Mouse (Mus musculus) embryonic facial prominence, embryonic 10.5 days (tissue): ENCODE measurements around the gene Vtcn1. TPM values are rescaled to one million over a fixed set of nuclear protein-coding genes. Genes with fewer than 3 reads are reported as not detected.

Experiments used
- DNase-seq: peaks from one replicate; pipeline ENCODE4 v3.0.0-alpha.2; 2017; ENCODE audit warnings: low spot score
- H3K27ac ChIP-seq: fragments of 300-500 bp; sonication (generic); replicated peaks from 2 replicates; pipeline ENCODE4 v1.5.1; 2016; ENCODE audit warnings: mild to moderate bottlenecking
- H3K27me3 ChIP-seq: fragments of 300-500 bp; sonication (generic); replicated peaks from 2 replicates; pipeline ENCODE4 v1.6.1; 2016; ENCODE audit warnings: low read depth, mild to moderate bottlenecking; ENCODE audit not compliant: poor library complexity, severe bottlenecking
- H3K36me3 ChIP-seq: fragments of 300-500 bp; sonication (generic); replicated peaks from 2 replicates; pipeline ENCODE4 v1.6.1; 2016; ENCODE audit warnings: mild to moderate bottlenecking, moderate library complexity
- H3K4me1 ChIP-seq: fragments of 300-500 bp; sonication (generic); 2 replicates; pipeline ENCODE4 v1.6.1; 2016
- H3K4me3 ChIP-seq: fragments of 300-500 bp; sonication (generic); 2 replicates; pipeline ENCODE4 v1.5.1; 2016; ENCODE audit warnings: mild to moderate bottlenecking, moderate library complexity
- H3K9me3 ChIP-seq: fragments of 300-500 bp; sonication (generic); 2 replicates; pipeline ENCODE4 v1.6.1; 2016; ENCODE audit warnings: mild to moderate bottlenecking
- WGBS: fragments of 180-500 bp; shearing (Covaris S2); methylation state at CpG from one replicate; pipeline ENCODE4 v1.1.7; 2016; 5-methylcytosine and 5-hydroxymethylcytosine counted together
- polyA plus RNA-seq: library from polyadenylated mRNA; unstranded; fragments of >200 nt; fragmentation: Nextera tagmentation; extraction: Ambion mirVana; gene quantifications from 2 replicates; pipeline ENCODE4 v1.2.1, GENCODE M21; 2016

Vtcn1 gene
- polyA plus RNA-seq, 1 experiment from 2014 or later: not detected

DNA sequence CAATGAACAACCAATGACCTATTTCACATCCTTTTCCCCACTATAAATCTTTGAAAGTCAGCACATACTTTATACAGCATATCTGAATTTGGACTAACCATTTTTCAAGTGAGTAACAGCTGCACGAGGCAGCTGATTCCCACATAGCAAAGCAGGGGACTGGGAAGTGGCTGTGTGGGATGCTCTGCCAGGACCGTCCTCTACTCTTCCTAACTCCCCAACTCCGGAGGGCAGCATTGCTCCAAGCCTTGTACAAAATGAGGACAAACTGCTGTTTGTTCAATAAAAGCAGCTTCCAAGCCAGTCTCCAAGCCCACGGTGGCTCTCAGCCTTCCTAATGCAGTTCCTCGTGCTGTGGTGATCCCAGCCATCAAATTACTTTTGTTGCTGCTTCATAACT is 85.4 kb downstream of the Vtcn1 start:
- Histone ChIP-seq H3K4me3 (no peak overlapping the region), H3K4me1 (peaks cover 14% of the 10 kb centered on the region), H3K27ac (no peak overlapping the region), H3K9me3 (no peaks in the 10 kb centered on the region), H3K27me3 (no peaks in the 10 kb centered on the region), H3K36me3 (no peaks in the 10 kb centered on the region)
- DNase-seq: no peak
- WGBS: 65% methylated on average over 5 of the region's 5 CpGs

DNA sequence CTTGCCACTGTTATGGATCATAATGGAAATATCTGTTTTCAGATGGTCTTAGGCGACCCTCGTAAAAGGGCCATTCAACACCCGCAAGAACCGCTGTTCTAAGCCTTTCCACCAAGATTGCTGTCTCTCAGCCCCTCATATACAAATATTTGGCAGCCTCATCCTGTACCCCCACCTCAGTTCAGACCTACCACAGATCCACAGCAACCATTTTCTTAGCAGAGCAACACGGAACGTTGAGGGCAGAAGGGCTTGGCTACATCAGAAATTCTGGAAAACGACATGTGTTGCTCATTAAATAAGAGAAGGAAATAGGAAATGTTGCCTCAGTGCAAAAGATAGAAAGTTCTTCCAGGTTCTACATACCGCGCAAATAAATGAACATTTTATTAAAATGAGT is 85.8 kb downstream of the Vtcn1 start:
- 82% methylated on average over 9 of the region's 9 CpGs for WGBS
- no peaks in the 10 kb centered on the region for H3K36me3 ChIP-seq
- no peak overlapping the region for H3K27ac ChIP-seq

DNA sequence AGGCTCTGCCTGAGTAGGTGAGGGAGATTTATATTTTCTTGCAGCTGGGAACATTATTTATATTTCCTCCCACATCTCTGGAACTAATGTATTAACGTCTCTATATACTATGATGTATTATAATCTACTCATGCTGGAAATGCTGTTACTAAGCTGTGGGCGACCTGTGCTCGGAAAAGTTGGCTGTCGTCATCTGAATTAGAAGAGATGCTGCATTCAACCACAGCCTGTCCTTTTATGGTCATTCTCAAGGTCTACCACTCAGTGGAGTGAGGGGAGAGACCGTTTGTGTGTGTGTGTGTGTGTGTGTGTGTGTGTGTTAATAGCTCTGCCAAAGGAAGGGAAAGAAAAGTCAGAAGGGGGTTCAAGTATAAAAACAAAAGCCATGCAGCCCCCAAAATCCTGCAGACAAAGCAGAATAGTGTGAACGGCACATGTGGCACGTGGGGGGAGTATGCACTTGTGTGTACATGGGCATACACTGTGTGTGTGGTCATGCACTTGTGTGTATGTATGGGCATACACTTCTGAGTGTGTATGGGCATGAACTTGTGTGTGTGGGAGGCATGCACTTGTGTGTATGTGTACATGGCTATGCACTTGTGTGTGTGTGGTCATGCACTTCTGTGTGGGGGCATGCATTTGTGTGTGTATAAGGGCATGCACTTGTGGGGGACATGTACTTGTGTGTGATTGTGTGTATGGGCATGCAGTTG is 86.4 kb downstream of the Vtcn1 start:
- no peak overlapping the region for H3K4me3 ChIP-seq
- no peaks in the 10 kb centered on the region for H3K36me3 ChIP-seq
- H3K4me1 ChIP-seq: peaks cover 14% of the 10 kb centered on the region
- H3K9me3 ChIP-seq: no peaks in the 10 kb centered on the region
- H3K27me3 ChIP-seq: no peaks in the 10 kb centered on the region
- 78% methylated on average over 7 of the region's 7 CpGs for WGBS
- DNase-seq: no peak
- H3K27ac ChIP-seq: no peak overlapping the region

More for the DNA sequence above, 85.8 kb downstream of the Vtcn1 start:
- no peak overlapping the region for H3K4me3 ChIP-seq
- H3K27me3 ChIP-seq: no peaks in the 10 kb centered on the region
- no peaks in the 10 kb centered on the region for H3K9me3 ChIP-seq
- H3K4me1 ChIP-seq: peaks cover 14% of the 10 kb centered on the region
- no peak for DNase-seq

DNA sequence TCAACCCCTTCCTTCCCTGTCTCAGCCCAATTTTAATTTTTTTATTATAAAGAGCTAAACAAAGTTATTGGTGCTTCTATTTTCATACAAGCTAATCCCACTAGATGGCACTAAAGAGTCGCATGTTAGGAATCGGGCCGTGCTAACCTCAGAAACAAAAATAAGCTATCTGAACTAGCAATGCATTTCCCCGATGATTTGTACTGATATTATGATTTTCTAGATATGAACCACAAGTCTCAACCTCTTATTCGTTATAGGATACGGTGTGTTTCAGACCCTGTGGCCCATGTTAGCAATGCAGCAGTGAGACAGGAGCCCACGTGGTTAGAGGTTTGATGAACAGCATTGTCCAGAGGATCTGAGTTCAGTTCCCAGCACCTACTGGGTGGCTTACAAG is 91.6 kb downstream of the Vtcn1 start:
- Histone ChIP-seq H3K9me3 (no peaks in the 10 kb centered on the region), H3K27me3 (no peaks in the 10 kb centered on the region), H3K4me3 (no peak overlapping the region), H3K4me1 (peaks cover 8% of the 10 kb centered on the region; the same call in 1 of the 2 replicates), H3K27ac (no peak overlapping the region), H3K36me3 (no peaks in the 10 kb centered on the region)
- WGBS: 25% methylated on average over 7 of the region's 7 CpGs
- no peak for DNase-seq

DNA sequence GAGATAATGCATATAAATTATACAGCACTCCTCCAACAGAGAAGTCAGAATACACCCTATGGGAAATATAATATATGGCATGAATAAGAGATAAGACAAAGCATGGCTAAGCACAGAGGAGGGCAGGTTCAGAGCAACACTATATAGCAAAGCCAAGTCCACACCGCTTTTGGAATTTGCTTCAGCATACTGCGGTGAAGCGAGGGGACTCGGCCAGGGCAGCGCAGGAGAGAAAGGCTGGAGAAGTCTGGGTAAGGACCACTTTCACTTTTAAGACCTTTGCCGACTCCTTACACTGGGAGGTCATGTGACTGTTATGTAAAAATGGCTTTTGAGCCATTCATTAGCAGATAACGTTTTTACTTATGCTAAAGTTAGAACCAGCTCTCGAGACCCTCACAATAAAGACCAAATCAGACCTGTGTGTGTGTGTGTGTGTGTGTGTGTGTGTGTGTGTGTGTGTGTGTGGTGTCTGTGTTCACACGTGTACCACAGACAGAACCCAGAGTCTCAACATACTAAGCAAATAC is 95.4 kb downstream of the Vtcn1 start:
- Histone ChIP-seq H3K36me3 (peaks cover 8% of the 10 kb centered on the region), H3K4me1 (peaks cover 32% of the 10 kb centered on the region), H3K27ac (no peak overlapping the region), H3K9me3 (no peaks in the 10 kb centered on the region), H3K4me3 (no peak overlapping the region), H3K27me3 (no peaks in the 10 kb centered on the region)
- 84% methylated on average over 9 of the region's 9 CpGs for WGBS
- DNase-seq: no peak

- WGBS: under 1% methylated on average over 39 of the region's 39 CpGs
- peaks cover 37% of the 10 kb centered on the region for H3K4me1 ChIP-seq
Observed at GRCm38 (mm10) chr3:100921825-100922505, 96.7 kb downstream of the Vtcn1 start, which contains the start of gene Trim45. Trim45 (plus strand) TSS chr3:100922202.

DNA sequence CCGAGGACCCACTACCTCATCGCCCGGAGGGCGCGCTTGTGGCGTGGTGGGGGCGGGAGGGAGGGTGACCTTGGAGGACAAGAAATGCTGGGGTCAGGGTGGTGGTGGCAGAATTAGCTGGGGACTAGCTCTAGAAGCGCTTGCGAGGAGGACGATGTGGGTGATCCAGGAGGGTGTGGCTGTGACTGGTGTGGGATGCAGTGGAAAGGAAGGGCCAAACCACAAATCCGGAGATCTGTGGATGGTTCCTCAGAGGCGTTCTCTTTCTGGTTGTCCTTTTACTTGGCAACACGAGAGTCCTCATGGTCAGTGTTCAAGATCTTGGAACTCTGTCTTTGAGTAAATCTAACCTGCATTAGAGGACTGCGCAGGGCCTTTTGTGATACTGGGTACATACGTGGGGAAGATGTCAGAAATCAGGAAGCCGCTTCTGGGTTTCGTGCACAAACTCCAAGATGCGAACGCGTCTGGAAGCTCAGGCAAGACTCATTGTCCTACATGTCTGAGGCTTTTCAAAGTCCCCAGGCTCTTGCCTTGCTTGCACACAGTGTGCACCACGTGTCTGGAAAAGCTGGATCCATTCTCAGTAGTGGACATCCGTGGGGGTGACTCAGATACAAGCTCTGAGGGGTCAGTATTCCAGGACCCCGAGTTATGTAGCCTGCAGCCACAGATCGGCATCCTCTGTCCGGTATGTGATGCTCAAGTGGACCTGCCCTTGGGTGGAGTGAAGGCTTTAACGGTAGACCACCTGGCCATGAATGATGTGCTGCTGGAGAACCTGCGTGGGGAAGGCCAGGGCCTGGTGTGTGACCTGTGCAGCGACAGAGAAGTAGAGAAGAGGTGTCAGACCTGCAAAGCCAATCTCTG is 97.5 kb downstream of the Vtcn1 start:
- H3K36me3 ChIP-seq: peaks cover 18% of the 10 kb centered on the region
- peak overlapping the region; percentile 95 for H3K27ac ChIP-seq
- peak overlapping the region; percentile 77 for H3K4me3 ChIP-seq
- no peak for DNase-seq
- peaks cover 38% of the 10 kb centered on the region for H3K4me1 ChIP-seq
- 40% methylated on average over 28 of the region's 28 CpGs for WGBS
- no peaks in the 10 kb centered on the region for H3K9me3 ChIP-seq
- H3K27me3 ChIP-seq: no peaks in the 10 kb centered on the region

More at GRCm38 (mm10) chr3:100921825-100922505, 96.7 kb downstream of the Vtcn1 start, which contains the start of gene Trim45:
- Histone ChIP-seq H3K27ac (peak within 1 kb of the TSS; percentile 95), H3K27me3 (no peaks in the 10 kb centered on the region), H3K4me3 (peak within 1 kb of the TSS; percentile 77), H3K9me3 (no peaks in the 10 kb centered on the region), H3K36me3 (peaks cover 14% of the 10 kb centered on the region)
- peak; percentile 98 for DNase-seq

- Histone ChIP-seq H3K4me3 (no peak overlapping the region), H3K27ac (no peak overlapping the region), H3K36me3 (peaks cover 31% of the 10 kb centered on the region), H3K4me1 (peaks cover 38% of the 10 kb centered on the region), H3K9me3 (no peaks in the 10 kb centered on the region), H3K27me3 (no peaks in the 10 kb centered on the region)
- WGBS: 84% methylated on average over 6 of the region's 6 CpGs
- DNase-seq: no peak
Observed at GRCm38 (mm10) chr3:100924065-100924732, 98.9 kb downstream of the Vtcn1 start.

DNA sequence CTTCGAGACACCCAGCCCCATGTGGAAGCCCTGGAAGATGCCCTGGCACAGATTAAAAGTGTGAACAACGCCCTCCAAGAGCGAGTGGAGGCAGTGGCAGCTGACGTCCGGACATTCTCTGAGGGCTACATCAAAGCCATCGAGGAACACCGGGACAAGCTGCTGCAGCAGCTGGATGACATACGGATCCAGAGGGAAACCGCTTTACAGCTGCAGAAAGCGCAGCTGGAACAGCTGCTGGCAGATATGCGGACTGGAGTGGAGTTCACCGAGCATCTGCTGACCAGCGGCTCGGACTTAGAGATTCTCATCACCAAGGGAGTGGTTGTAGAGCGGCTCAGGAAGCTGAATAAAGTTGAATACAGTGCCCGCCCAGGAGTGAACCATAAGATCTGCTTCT is 99.9 kb downstream of the Vtcn1 start:
- DNase-seq: no peak
- H3K27me3 ChIP-seq: no peaks in the 10 kb centered on the region
- WGBS: 90% methylated on average over 16 of the region's 16 CpGs
- peaks cover 40% of the 10 kb centered on the region for H3K36me3 ChIP-seq
- no peak overlapping the region for H3K27ac ChIP-seq
- H3K9me3 ChIP-seq: no peaks in the 10 kb centered on the region
- no peak overlapping the region for H3K4me3 ChIP-seq
- H3K4me1 ChIP-seq: peaks cover 38% of the 10 kb centered on the region

DNA sequence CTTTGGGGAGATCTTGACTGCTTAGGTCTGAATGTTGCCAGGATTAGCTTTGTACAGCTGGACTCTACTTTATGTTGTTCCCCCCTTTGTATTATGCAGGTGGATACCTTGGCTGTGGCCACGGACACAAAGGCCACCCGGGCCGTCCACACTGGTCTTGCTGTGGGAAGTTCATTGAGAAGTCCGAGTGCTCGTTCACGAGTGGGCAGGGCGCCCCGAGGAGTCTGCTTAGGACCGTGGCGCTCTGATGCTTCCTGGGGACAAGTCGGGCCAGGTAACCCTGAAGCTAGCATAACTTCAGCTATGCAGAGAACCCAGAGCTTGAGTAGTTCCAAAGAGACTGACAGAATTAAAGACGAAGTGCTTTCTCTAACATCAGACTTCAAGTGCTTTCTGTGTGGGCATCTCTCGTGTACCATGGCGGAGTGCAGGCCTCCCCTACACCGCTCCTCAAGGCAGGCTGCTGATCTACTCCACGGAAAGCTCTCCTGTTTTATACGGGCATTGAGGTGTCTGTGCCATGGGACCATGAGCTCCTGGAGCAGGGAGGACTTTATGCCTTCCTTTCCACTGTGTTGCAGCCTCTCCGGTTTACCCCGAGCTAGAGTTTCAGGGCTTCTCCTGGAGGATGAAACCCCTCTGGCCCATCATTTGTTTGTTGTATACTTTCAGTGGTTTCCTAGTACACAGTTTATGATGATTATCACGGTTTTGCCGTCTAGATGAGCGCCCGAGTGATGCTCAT is 106.2 kb downstream of the Vtcn1 start:
- 0 out of 2 replicates have a peak, but pooled peaks cover 6% of the 10 kb centered on the region for H3K4me1 ChIP-seq
- no peak for DNase-seq
- H3K9me3 ChIP-seq: no peaks in the 10 kb centered on the region
- WGBS: 94% methylated on average over 23 of the region's 23 CpGs
- H3K27me3 ChIP-seq: no peaks in the 10 kb centered on the region
- no peak overlapping the region for H3K27ac ChIP-seq
- H3K36me3 ChIP-seq: peaks cover 77% of the 10 kb centered on the region
- no peak overlapping the region for H3K4me3 ChIP-seq

DNA sequence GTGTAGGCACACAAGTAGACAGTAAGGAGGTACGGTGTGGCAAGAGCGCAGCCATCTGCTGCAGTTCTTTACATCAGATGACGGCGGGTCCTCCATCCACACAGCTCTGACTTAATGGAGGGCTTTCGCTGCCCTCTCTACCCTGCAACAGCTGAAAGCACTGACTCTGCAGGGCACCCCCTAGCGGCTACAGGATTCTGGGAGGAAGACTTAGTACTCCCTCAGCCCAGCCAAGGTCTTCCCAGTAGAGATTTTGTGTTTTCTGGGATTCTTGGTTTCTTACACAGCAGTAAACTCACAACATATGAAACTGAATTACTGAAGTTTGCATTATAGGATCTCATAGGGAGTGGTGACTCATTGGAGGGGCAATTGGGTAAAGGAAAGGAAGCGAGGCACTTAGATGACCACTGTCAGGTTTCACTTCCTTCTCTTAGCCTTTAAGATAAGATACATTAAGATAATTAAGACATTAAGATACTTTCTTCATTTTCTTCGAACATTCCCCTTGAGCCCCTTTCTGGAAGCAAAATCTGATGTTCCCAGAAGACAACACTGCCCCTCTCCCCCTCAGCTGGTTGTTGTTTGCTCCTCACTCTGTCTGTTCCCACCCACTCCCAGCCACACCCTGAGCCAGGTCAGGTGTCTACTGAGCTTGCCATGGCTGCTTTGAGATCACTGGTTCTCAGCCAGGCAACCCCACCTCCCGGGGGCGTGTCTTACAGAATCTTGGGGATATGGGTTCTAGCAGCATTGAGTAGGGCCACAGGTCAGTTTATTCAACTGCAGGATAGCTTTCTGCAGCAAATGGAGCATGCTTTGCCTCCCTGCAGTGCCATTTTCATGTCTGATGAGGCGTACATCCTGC is 107.1 kb downstream of the Vtcn1 start:
- no peak overlapping the region for H3K4me3 ChIP-seq
- H3K36me3 ChIP-seq: peaks cover 85% of the 10 kb centered on the region
- no peak for DNase-seq
- no peaks in the 10 kb centered on the region for H3K9me3 ChIP-seq
- WGBS: 69% methylated on average over 11 of the region's 11 CpGs
- no peaks in the 10 kb centered on the region for H3K27me3 ChIP-seq
- no peaks in the 10 kb centered on the region for H3K4me1 ChIP-seq
- no peak overlapping the region for H3K27ac ChIP-seq
